Mouse (Mus musculus) small intestine, adult 2 months (tissue): ENCODE results near the gene Fah. TPM values are rescaled to one million over a fixed set of nuclear protein-coding genes. Genes with fewer than 3 reads are reported as not detected.

Experiments
- H3K27ac ChIP-seq: fragments of 200-500 bp; 2 replicates; pipeline ENCODE4 v1.5.1; 2012; ENCODE audit warnings: low read depth, low read length, control low read depth, inconsistent platforms; ENCODE audit not compliant: insufficient read depth
- H3K27me3 ChIP-seq: fragments of 200-500 bp; 2 replicates; pipeline ENCODE4 v1.6.1; 2012; ENCODE audit warnings: mild to moderate bottlenecking, moderate library complexity, low read length, inconsistent platforms; ENCODE audit not compliant: control insufficient read depth, insufficient read depth
- H3K36me3 ChIP-seq: fragments of 200-500 bp; 2 replicates; pipeline ENCODE4 v1.6.1; 2012; ENCODE audit warnings: mild to moderate bottlenecking, low read length, control low read depth, inconsistent platforms; ENCODE audit not compliant: control insufficient read depth, insufficient read depth
- H3K4me1 ChIP-seq: fragments of 200-500 bp; 2 replicates; pipeline ENCODE4 v1.6.1; 2012; ENCODE audit warnings: low read length, inconsistent platforms, mixed read lengths; ENCODE audit not compliant: control insufficient read depth, insufficient read depth, insufficient read length
- H3K4me3 ChIP-seq: fragments of 200-500 bp; 2 replicates; pipeline ENCODE4 v1.5.1; 2012; ENCODE audit warnings: low read depth, mild to moderate bottlenecking, control low read depth, inconsistent platforms, low read length, moderate library complexity
- CTCF ChIP-seq: fragments of 200-500 bp; IDR thresholded peaks from 2 replicates; pipeline ENCODE4 v1.5.1; 2012; ENCODE audit warnings: low read depth, mild to moderate bottlenecking, control low read depth, inconsistent platforms, low read length, moderate library complexity, mixed read lengths; ENCODE audit not compliant: insufficient replicate concordance, insufficient read length; ENCODE audit errors: extremely low read depth
- POLR2A ChIP-seq: fragments of 200-500 bp; IDR thresholded peaks from 2 replicates; pipeline ENCODE4 v1.6.1; 2012; ENCODE audit warnings: low read depth, mild to moderate bottlenecking, control low read depth, inconsistent platforms, low read length, moderate library complexity
- WGBS: fragments of 180-500 bp; shearing (Covaris S2); methylation state at CpG from one replicate; pipeline ENCODE4 v1.1.7; 2018; 5-methylcytosine and 5-hydroxymethylcytosine counted together
- polyA plus RNA-seq: library from polyadenylated mRNA; depleted of rRNA; stranded (reverse); fragments of >200 nt; gene quantifications from 2 replicates; pipeline ENCODE4 v1.2.3, GENCODE M21; 2012

Fah gene
- polyA plus RNA-seq, 1 experiment = 2.4 TPM

- 79% methylated on average over 3 of the region's 3 CpGs for WGBS
- no peak for TF ChIP-seq POLR2A
- TF ChIP-seq CTCF = no peak
- no peaks in the 10 kb centered on the region; the same call in 1 of the 2 replicates for H3K4me1 ChIP-seq
- H3K4me3 ChIP-seq = no peak overlapping the region
- H3K27me3 ChIP-seq = no peaks in the 10 kb centered on the region
- no peak overlapping the region for H3K27ac ChIP-seq
- no peaks in the 10 kb centered on the region for H3K36me3 ChIP-seq
Observed at GRCm38 (mm10) chr7:84596002-84596401, 10.5 kb downstream of the Fah start.

- TF ChIP-seq POLR2A (no peak), CTCF (no peak)
- H3K36me3 ChIP-seq = no peaks in the 10 kb centered on the region
- no peaks in the 10 kb centered on the region; the same call in 1 of the 2 replicates for H3K4me1 ChIP-seq
- no peaks in the 10 kb centered on the region for H3K27me3 ChIP-seq
- no peak overlapping the region for H3K4me3 ChIP-seq
- H3K27ac ChIP-seq = no peak overlapping the region
Observed at GRCm38 (mm10) chr7:84594917-84595303, 11.6 kb downstream of the Fah start.

- WGBS = 38% methylated on average over 8 of the region's 8 CpGs
- no peaks in the 10 kb centered on the region; the same call in 1 of the 2 replicates for H3K4me1 ChIP-seq
- H3K27me3 ChIP-seq = no peaks in the 10 kb centered on the region
- H3K36me3 ChIP-seq = no peaks in the 10 kb centered on the region
- TF ChIP-seq CTCF (0 out of 2 replicates have a peak, but pooled peaks have one; percentile 46), POLR2A (no peak)
- H3K4me3 ChIP-seq = no peak overlapping the region
- H3K27ac ChIP-seq = no peak overlapping the region
Observed at GRCm38 (mm10) chr7:84594087-84594916, 12.2 kb downstream of the Fah start.

GRCm38 (mm10) chr7:84591347-84591746 is 15.2 kb downstream of the Fah start:
- no peaks in the 10 kb centered on the region for H3K36me3 ChIP-seq
- no peak for TF ChIP-seq CTCF
- WGBS = 74% methylated on average over 3 of the region's 3 CpGs

GRCm38 (mm10) chr7:84590622-84591021 is 15.9 kb downstream of the Fah start:
- H3K27ac ChIP-seq = no peak overlapping the region
- no peaks in the 10 kb centered on the region for H3K27me3 ChIP-seq
- H3K4me3 ChIP-seq = no peak overlapping the region
- 88% methylated on average over 2 of the region's 2 CpGs for WGBS
- no peaks in the 10 kb centered on the region for H3K36me3 ChIP-seq
- no peaks in the 10 kb centered on the region; the same call in 1 of the 2 replicates for H3K4me1 ChIP-seq
- no peak for TF ChIP-seq CTCF
- TF ChIP-seq POLR2A = no peak

More at GRCm38 (mm10) chr7:84591347-84591746, 15.2 kb downstream of the Fah start:
- no peaks in the 10 kb centered on the region for H3K27me3 ChIP-seq
- no peaks in the 10 kb centered on the region; the same call in 1 of the 2 replicates for H3K4me1 ChIP-seq
- no peak overlapping the region for H3K27ac ChIP-seq
- H3K4me3 ChIP-seq = no peak overlapping the region

- Histone ChIP-seq H3K36me3 (no peaks in the 10 kb centered on the region), H3K27me3 (no peaks in the 10 kb centered on the region)
Observed at GRCm38 (mm10) chr7:84587101-84587783, 19.3 kb downstream of the Fah start.

More at GRCm38 (mm10) chr7:84587101-84587783, 19.3 kb downstream of the Fah start:
- 80% methylated on average over 5 of the region's 5 CpGs for WGBS
- no peak overlapping the region for H3K4me3 ChIP-seq
- no peaks in the 10 kb centered on the region for H3K4me1 ChIP-seq
- H3K27ac ChIP-seq = no peak overlapping the region
- TF ChIP-seq POLR2A (no peak), CTCF (no peak)
